Mouse (Mus musculus): ENCODE results near the gene Lancl1.
A peak's percentile ranks its signal among the peaks of the same experiment; 100 is the strongest.

Lancl1 gene

GRCm38 (mm10) chr1:67014205-67014604 lies 24.5 kb downstream of the Lancl1 start:
- no peak for DNase-seq

GRCm38 (mm10) chr1:67010520-67010919 lies 28.2 kb downstream of the Lancl1 start:
- DNase-seq: no peak

- peak; percentile 4 for DNase-seq
These were observed 35.0 kb downstream of the Lancl1 start for GRCm38 (mm10) chr1:67003699-67004098.

GRCm38 (mm10) chr1:67002226-67002625 lies 36.4 kb downstream of the Lancl1 start:
- DNase-seq: no peak

GRCm38 (mm10) chr1:67001367-67001766 lies 37.3 kb downstream of the Lancl1 start:
- no peak for DNase-seq

- no peak for DNase-seq
These were observed 38.2 kb downstream of the Lancl1 start for GRCm38 (mm10) chr1:67000484-67000883.

GRCm38 (mm10) chr1:66998601-66999000 lies 40.1 kb downstream of the Lancl1 start:
- DNase-seq: no peak

- no peak for DNase-seq
These were observed 40.5 kb downstream of the Lancl1 start for GRCm38 (mm10) chr1:66998188-66998587.

- DNase-seq: no peak
These were observed 41.9 kb downstream of the Lancl1 start for GRCm38 (mm10) chr1:66996819-66997218.

- DNase-seq: no peak
These were observed 45.9 kb downstream of the Lancl1 start for GRCm38 (mm10) chr1:66992764-66993163.

- peak; percentile 7 for DNase-seq
These were observed 51.0 kb downstream of the Lancl1 start for GRCm38 (mm10) chr1:66987558-66988190.

- no peak for DNase-seq
These were observed 52.8 kb downstream of the Lancl1 start for GRCm38 (mm10) chr1:66985906-66986305.

- DNase-seq: no peak
These were observed 53.5 kb downstream of the Lancl1 start for GRCm38 (mm10) chr1:66985129-66985698.

- no peak for DNase-seq
These were observed 58.5 kb downstream of the Lancl1 start for GRCm38 (mm10) chr1:66980129-66980528.

- DNase-seq: no peak
These were observed 63.2 kb downstream of the Lancl1 start for GRCm38 (mm10) chr1:66975456-66975855.

- no peak for DNase-seq
These were observed 73.8 kb downstream of the Lancl1 start for GRCm38 (mm10) chr1:66964857-66965256.

GRCm38 (mm10) chr1:66960536-66961243 lies 78.0 kb downstream of the Lancl1 start:
- no peak for DNase-seq

GRCm38 (mm10) chr1:66957361-66957760 lies 81.3 kb downstream of the Lancl1 start:
- no peak for DNase-seq

- no peak for DNase-seq
These were observed 87.6 kb downstream of the Lancl1 start for GRCm38 (mm10) chr1:66951086-66951485.
